Mouse (Mus musculus): ENCODE results near the gene Gm5426.

- TF ChIP-seq CTCF (IDR thresholded peaks at IDR 0.05) = no peak
- no peak for TF ChIP-seq POLR2A (IDR thresholded peaks at IDR 0.05; ENCODE audit: insufficient read depth, low read depth, low read length)
These were observed 44.4 kb downstream of the Gm5426 start for GRCm38 (mm10) chr10:96180554-96181397.

Data from heart, adult 2 months (tissue).